Mouse (Mus musculus) liver, adult 2 months (tissue): ENCODE results near the gene Rb1.

ENCODE experiments used
- CTCF ChIP-seq: fragments of 200-500 bp; IDR thresholded peaks from 2 replicates; pipeline ENCODE4 v1.5.1; 2011; ENCODE audit warnings: low read depth, low read length, control low read depth
- POLR2A ChIP-seq: fragments of 200-500 bp; IDR thresholded peaks from 2 replicates; pipeline ENCODE4 v1.6.1; 2011; ENCODE audit warnings: low read length, control low read depth; ENCODE audit not compliant: insufficient read depth; ENCODE audit errors: extremely low read depth

GRCm38 (mm10) chr14:73369634-73370033, 44.0 kb upstream of the Rb1 start:
- no peak for TF ChIP-seq POLR2A
- no peak for TF ChIP-seq CTCF
